Mouse (Mus musculus) retina, postnatal 7 days (tissue): ENCODE results near the gene Gpr162.
"Not testable (repeated sequence)": the region's sequence is repeated elsewhere in the genome, so short reads cannot be mapped to it uniquely, and the experiment has no call there.

Source experiments
- DNase-seq: peaks from one replicate; pipeline ENCODE4 v3.0.0-alpha.2; 2012; ENCODE audit warnings: low read depth, low spot score

The Gpr162 gene

DNA sequence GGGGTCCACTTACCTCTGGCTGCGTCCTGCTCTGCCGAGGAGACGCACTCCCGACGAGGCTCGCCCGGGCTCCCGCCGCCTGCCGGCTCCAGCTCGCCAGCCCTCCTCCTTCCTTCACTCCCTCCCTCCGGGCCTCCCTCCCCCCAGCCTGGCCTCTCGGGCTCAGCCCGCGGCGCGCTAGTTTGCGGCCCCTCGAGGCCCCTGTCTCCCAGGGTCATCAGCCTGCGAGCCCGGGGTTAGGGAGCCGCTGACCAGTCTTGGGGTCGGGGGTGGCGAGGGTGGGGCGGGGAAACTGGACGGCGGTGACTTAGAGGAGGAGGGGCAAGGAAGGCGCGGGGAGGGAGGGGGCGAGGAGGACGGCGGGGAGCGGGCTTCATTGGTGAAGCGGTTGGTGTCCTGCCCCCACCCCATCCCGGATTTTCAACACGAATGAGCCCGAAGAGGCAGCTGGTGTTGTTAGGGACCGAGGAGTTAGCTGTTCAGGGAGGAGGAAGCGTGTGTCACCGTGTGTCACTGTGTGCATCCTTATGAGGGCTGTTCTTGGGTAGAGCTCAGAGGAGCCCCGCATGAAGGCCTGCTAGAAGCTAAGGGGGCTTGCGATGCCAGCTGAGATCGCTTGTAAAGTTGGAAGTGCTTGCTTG is at the start of gene Gpr162:
Gpr162 (minus strand) TSS at position 326 of the 641 bp plus-strand sequence.
- no peak for DNase-seq

DNA sequence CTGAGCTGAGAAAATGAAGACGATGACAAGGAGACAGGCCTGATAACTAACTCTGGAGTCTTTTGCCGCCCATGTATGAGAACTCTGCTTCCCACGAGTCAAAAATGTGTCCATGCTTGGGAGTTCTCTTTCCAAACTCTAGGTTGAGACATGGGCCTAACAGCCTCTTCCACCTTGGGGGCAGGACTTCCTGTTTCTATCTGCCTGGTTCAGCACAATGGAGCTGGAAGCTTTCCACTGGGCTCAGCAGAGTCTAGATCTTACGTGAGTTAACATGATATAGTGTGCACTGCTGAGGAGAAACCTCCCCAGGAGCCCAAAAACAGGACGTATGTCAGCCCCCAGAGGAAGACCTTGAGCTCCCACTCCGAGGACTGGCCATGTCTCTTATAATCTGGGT is 49.4 kb upstream of the Gpr162 start:
- DNase-seq = no peak

DNA sequence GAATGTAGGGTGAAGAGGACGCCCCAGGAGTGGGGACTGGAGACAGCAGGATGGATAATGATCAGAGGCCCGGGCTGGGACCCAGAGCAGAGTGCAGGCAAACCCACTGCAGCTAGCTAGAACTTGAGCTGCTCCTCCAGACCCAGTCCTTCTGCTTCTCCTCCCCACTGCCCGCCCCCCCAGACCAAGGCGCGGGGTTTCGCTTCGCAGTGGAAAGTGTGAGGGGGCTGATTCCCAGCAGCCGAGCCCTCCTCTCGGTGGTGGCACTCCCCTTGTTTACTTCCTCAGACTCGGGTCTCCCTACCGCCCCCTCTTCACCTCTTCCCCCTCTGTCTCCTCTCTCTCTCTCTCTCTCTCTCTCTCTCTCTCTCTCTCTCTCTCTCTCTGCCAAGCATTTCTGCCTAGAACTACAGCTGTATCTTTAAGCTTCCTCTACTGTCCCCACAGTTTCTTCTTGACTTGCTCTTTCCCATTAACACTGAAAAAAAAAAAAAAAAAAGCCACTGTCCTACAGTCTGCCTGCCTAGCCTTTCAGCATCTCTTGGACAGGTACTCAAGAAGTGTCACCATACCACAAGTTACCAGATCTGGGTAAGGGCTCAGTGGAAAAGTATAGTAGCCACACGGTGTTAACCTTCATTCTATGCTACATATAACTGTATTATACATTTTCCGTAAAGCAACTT is 47.9 kb upstream of the Gpr162 start, which contains the start of gene Lag3:
Lag3 (minus strand) TSS at position 173 of the 686 bp plus-strand sequence.
- DNase-seq = no peak

DNA sequence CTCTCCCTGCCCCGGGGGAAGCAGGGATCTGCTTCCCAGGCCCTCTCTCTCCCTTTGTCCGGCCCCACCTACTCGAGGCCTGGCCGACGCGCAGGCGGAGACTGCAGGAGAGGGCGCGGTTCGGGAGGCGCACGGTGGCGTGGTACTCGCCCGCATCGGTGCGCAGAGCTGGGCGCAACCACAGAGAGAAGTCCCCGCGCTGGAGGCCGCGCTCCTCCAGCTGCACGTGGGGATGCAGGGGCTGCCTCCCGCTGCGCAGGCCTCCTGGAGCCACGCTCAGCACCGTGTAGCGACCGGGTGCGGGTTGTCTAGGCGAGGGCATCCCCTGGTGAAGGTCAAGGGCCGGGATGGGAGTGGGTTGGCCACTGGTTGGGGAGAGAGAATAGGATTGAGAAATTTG is 46.2 kb upstream of the Gpr162 start:
- DNase-seq = no peak

DNA sequence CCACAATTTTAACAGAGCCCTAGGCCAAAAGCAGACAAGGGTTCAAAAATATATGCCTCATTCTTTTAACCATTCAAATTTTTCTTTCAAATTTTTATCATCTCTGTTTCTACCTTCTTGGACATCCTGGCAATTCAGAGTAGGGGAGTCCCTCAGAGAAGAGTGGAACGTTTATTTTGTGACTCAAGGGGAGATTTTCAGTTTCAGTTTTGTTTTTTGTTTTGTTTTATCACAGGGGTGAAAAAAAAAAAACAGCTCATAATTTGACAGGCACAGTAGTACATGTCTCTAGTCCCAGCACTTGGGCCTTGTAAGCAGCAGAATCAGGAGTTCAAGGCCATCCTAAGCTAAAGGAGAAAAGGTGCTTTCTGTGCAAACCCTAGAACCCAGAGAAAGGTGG is 44.0 kb upstream of the Gpr162 start:
- DNase-seq = no peak

DNA sequence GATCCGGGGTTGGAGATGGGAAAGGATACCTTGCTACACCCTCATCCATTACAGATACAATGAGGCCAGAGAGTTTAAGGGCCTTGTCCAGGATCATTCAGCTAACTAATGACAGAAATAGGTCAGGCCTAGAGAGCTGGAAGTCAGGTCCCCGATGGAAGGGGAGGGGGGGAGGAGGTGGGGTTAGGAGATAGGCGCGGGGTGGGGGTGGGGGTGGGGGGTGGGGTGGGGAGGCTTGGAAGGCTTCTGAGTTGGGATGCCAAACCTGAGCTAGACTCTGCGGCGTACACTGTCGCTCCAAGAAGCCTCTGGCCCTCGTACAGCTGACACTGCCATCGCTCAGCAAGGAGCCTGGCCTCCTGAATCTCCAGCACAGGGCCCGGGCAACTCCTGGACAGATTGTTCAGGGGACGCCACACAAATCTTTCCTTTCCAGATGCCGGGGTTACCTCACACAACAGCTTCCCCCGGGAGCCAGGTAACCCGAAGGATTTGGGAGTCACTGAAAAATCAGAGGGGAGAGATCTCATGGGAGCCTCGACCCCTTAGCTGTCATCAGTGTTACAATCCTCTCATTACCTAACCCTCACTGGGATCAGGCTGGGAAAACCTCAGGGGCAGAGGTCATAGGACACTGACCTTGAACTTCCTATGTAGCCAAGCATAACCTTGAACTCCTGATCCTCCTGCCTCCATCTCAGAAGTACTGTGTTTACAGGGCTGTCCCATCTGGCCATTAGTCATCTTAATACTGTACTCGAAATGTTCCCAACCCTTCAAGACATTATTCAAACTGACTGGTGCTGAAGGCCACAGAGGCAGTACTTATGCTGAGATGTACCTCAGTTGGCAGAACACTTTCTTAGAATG is 41.4 kb upstream of the Gpr162 start:
- DNase-seq = no peak

DNA sequence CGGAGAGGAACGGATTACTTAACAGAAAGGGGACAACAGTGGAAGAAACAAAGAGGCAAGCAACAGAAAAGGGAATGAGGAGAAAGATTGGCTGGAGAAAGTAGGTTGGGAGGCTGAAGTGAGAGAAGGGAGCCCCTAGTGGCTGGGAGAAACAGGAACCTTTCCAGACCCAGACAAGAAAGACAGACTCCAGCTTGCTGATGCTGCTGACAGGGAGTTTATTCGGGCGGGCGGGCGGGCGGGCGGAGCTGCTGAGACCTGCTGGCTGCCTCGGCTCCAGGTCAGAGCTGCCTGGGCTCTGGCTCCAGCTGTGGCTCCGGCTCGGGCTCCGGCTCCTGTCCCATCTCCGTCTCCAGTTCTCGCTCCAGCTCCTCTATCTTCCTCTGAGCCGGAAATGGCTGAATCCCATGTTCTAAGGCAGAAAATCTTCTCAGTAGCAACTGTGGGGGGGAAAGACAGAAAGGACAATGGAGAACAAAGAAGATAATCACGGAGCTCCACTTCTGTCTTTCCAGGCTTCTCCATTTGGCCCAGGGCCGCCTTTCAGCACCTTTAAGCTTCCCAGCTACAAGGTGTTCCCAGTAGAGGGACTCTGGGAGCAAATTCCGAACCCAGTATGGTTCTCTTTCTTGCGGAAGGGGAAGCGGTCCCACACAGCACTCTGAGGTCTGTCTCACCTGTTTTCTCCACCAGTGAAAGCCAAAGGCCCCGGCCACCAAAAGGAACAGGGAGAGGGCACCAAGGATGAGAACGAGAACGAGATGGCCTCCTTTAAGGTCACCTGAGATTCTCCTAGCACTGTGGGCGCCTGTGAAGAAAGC is 40.6 kb upstream of the Gpr162 start:
- DNase-seq = peak; percentile 78

DNA sequence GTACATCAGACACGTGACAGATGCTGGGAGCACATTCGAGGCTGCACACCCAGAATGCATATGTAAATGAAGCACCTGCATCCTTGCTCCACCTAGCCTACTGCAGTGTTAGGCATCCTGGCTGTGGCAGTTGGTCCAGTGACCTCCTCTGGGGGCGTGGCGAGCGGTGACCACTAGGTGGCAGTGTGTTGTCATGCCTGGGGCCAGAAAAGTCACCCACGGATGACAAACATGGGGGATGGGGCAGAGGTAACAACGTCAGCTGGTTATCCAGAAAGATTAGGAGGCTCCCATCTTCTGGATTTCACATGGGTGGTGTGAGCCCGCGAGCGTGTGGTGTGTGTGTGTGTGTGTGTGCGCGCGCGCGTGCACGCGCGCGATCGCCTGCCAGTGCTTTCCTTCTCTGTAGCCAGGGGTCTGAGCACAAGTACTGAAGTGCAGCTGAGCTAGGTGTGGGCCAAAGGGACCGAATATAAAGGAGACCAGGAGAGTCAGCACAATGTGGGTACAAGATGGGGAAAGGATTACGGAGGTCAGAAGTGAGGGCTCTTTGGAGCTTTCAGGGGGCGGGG is 39.9 kb upstream of the Gpr162 start:
- peak; percentile 95 for DNase-seq

DNA sequence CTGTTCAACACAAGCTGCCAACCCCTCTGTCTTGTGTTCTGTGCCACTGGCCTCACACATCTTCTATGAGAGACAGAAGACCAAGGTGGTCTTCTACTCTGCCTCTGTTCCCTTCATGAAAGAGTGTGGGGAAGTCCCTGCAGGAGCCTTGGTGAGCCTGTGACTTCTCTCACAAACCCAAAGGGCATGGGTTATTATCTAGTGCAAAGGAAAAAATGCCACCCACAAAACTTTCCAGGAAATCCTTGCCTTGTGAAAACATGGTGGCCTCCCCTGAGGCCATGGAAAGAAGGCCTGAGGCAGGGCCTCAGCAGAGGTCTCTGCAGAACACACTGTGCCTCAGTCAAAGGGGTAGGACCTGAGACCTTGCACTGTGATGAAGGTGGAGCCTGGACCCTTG is 38.1 kb upstream of the Gpr162 start:
- no peak for DNase-seq

DNA sequence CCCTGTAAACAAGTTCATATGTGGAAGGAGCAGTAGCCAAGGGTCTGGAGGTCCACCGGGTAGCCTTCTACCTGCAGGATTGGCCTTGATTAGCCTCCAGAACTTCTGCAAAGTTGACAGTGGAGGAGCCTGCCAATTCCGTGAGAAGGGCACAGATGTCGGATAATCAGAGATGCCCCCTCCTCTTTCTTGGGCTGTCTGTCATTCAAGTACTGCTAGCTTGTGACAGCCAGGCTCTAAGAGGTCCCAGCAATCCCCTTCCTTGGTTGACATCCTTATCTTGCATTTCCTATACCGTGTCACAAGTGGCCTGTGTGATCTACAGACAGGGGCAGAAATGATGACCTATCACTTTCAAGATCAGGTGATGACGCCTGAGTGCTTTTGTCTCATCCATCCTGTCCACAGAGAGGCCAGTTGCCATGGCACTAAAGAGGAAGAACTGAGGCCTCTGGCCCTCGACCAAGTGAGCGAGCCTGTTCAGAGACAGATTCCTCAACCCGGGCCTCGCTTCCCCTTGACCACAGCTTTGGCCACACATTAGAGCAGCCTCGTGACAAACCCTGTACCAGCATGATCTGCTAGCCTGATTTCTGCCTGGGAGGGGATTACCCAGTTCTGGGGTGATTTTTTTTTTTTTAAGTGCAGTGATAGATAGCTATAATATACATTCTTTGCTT is 37.2 kb upstream of the Gpr162 start:
- no peak for DNase-seq

DNA sequence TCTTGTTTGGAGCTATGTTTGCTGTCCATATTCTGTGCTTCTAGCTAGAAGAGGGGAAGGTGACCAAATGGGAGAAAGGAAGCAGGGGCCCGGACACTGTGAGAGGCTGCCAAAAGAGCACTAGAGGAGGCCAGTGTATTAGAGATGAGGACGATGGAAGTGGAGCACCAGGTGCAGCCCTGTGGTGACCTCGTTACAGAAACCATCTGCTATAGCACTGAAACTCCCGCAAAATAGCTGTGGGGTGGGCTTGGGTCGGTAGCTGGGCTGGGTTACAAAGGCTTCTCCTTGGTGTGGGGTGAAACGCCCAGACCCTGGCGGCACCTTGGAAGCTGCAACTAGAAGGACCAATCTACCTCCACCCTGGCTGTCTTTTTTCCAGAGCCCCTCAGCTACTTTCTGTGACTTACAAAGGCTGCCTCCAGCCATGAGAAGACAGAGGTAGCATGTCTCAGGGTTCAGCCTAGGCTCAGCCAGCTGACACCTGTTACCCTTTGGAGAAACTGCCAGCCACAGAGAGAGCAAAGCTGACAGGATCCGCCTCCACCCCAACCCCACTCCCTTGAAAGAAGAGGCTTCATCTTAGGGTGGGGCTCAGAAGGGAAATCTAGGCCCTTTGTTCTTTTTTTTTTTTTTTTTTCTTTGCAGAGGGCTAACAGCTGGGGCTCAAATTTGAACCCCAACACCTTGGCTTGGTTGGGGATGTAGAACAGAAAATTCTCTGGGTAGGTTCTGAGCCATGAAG is 36.4 kb upstream of the Gpr162 start:
- DNase-seq = no peak

DNA sequence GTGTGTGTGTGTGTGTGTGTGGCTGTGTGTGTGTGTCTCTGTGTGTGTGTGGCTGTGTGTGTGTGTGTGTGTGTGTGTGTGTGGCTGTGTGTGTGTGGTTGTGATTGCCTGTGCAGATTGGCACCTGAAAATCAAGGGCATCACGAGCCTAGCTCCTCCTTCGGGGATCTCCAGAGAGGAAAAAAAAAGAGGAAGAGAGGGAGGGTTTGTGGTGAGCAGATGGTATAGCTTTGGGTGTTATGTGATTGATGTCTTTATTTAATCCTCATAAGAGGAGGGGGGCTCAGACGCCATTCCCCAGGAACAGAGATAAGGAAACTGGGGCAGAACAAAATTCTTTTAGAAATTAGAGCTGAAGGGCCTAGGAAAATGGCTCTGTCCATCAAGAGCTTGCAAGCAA is 34.6 kb upstream of the Gpr162 start:
- DNase-seq = no peak

DNA sequence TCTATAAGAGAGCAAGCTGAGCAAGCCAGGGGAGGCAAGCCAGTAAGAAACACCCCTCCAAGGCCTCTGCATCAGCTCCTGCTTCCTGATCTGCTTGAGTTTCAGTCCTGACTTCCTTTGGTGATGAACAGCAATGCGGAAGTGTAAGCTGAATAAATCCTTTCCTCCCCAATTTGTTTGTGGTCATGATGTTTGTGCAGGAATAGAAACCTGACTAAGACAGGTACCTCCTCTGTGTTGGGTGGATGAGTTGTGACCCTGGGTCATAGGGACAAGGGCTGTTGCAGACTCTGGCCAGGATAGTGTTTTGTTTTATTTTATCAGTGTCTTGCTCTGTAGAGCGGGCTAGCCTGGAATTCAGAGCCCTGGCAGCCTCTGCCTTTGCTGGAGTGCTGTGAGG is 30.3 kb upstream of the Gpr162 start:
- not testable (repeated sequence) for DNase-seq

DNA sequence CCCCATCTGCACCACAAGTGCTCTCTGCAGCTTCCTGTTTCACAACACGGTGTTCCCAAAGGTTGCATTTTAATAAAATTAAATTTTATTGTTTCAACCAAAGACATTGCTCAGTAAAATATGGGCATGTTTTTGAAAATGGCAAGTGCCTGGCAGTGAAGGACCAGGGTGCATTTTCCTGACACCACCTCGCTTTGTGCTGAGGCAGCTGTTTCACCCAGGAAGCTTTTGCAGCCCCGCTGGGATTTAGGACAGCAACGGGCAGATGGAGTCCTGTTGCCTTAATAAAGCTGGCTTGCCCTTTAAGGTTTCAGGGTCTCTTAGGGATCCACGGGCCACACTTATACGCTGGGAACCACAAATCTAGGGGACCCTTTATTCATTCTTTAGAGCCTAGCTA is 27.2 kb upstream of the Gpr162 start:
- no peak for DNase-seq

DNA sequence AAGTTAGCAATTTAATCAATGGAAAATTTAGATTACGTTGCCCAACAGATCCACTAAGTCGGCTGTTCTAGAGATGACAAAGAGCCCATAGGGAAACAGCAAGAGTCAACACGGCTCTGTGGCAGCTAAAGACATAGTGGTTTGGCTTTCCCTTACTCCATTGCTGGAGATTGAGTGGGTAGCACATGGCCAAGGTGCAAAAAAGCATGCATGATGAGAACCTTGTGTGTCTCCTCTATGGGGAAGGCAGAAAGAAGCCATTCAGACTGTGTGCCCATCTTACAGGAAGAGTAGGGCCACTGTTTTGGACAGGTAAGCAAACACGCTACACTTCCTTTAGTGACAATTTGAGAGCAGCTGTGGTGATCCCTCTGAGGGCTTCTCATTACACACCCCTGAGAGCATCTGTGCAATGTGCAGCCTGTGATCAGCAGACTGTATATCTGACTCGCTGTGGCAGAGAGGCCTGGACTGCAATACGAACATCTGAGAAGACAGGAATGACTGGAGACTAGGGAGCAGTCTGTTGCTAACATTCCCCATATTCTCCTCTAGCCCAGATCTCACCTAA is 24.9 kb upstream of the Gpr162 start:
- DNase-seq = no peak

DNA sequence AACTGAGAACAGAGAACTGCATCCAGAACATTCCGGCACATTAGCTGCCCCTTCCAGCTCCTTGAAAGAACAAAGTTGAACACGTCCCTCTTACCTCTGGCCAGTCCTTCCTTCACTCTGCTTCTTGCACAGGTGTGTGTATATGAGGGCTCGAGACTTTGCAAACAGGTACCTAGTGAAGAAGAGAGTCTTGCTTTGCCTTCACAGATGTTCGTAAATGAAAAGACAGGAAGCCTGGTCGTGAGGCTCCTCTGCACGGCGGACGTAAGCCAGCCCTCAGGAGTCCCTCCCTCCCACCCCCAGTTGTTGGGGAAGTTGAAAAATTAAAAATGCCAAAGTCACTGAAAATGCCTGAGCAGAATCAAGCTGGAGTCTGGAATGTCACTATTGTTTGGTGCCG is 24.2 kb upstream of the Gpr162 start, which contains the start of gene Cd4:
Cd4 (minus strand) TSS at position 236 of the 400 bp plus-strand sequence.
- no peak for DNase-seq

DNA sequence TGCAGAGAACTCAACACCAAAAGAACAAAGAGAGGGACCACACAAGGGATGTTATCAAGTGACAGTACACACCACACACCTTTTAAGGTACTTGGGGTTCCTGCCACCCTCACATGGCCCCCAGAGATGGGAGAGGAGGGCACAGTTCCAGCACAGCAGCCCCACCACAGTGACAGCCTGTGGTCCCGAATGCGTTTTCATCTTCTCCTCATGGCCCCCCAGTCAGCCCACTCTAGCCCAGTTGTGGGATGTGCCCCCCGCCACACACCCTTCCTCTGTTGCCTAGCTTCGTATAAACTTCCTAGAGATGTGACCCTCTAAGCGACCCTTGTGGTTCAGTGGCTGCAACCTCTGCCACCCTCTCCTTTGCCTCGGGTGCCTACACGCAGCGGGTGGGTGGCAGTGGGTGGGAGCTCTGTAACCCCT is 22.2 kb upstream of the Gpr162 start:
- no peak for DNase-seq

DNA sequence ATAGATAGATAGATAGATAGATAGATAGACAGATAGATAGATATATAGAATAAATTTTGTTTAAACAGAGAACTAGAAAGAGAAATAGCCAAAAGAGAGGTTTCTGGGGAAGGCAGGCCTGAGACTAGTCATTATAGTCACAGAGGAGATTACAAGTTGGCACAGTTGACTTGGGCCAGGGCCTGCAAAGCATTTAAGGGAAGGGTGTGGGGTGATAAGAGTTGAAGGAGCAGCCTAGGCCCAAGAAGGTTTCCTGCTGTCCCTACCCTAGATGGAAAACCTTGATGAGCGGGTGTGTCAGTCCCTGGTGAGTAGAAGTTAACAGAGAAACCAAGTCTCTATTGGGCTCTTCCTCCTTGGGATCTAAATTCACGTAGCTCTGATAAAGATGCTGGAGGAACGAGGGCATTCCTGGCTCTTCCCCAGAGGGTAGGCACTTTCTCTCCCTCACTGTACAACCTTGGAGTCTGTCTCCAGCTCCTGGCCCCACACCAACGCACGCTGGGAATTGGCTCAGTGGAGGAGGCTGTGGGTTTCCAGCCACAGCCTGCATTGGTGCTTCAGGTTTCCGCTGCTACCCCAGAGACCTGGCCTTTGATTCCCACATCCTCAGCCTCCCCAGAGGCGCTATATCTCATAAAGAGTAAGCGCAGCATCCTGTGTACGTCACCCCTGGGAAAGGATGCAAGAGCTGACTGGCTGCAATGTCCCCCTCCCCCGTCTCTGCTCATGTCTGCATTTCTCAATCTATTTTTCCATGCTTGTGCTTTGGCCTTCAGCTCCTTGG is 21.1 kb upstream of the Gpr162 start:
- DNase-seq = no peak

DNA sequence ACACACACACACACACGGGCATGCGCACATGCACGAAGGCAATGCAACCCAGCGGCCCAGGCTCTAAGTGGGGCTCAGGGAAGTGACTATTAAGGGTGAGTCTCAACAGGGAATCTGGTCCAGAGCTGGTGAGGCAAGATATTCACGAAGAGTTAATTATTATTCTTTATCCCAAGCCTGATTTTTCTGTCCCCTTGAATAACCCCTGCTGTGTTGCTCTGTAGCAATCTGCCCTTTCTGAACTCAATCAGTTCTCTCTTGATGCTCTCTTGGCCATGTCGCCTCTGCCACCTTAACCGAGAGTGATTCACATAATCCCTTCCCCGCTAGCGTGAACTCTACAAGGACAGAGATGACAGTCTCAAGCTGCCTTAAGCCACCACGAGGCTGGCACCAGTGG is 19.6 kb upstream of the Gpr162 start:
- DNase-seq = no peak
